Mouse (Mus musculus) kidney, adult 2 months (tissue): Measurements from ENCODE around the gene Gps1.

Experiments
- CTCF ChIP-seq: fragments of 200-500 bp; conservative IDR thresholded peaks from 2 replicates; pipeline ENCODE4 v1.5.1; 2011; ENCODE audit warnings: low read depth, mild to moderate bottlenecking, control low read depth, low read length, moderate library complexity, mixed read lengths; ENCODE audit not compliant: insufficient read depth, insufficient read length
- POLR2A ChIP-seq: fragments of 200-500 bp; IDR thresholded peaks from one replicate; pipeline ENCODE4 v1.6.1; 2011; ENCODE audit warnings: low read depth, low read length, control low read depth

GRCm38 (mm10) chr11:120795756-120796613 is 11.9 kb downstream of the Gps1 start, which contains the start of gene Dus1l:
- peak; percentile 67 for TF ChIP-seq POLR2A
- no peak for TF ChIP-seq CTCF
